Mouse (Mus musculus) limb, embryonic 11.5 days (tissue): ENCODE results near the gene Cap2. TPM values are rescaled to one million over a fixed set of nuclear protein-coding genes. Genes with fewer than 3 reads are reported as not detected.
A peak's percentile ranks its signal among the peaks of the same experiment; 100 is the strongest.

Source experiments
- ATAC-seq: fragments of 200-750 bp; cut with Nextera tagmentation; 2 replicates; pipeline ENCODE4 v1.8.0; 2017; ENCODE audit warnings: low read depth; ENCODE audit not compliant: insufficient number of reproducible peaks, low FRiP score, low TSS enrichment
- DNase-seq: peaks from one replicate; pipeline ENCODE4 v3.0.0-alpha.2; 2015; ENCODE audit warnings: low spot score
- H3K27ac ChIP-seq: fragments of 300-500 bp; sonication (generic); replicated peaks from 2 replicates; pipeline ENCODE4 v1.5.1; 2014; ENCODE audit warnings: low read depth, mild to moderate bottlenecking, low read length
- H3K27me3 ChIP-seq: fragments of 300-500 bp; sonication (generic); 2 replicates; pipeline ENCODE4 v1.6.1; 2014; ENCODE audit warnings: mild to moderate bottlenecking, low read length, mixed read lengths; ENCODE audit not compliant: control insufficient read depth, insufficient read depth
- H3K36me3 ChIP-seq: fragments of 300-500 bp; sonication (generic); 2 replicates; pipeline ENCODE4 v1.6.1; 2014; ENCODE audit warnings: mild to moderate bottlenecking, low read length, moderate library complexity, mixed read lengths; ENCODE audit not compliant: control insufficient read depth, insufficient read depth
- H3K4me1 ChIP-seq: fragments of 300-500 bp; sonication (generic); 2 replicates; pipeline ENCODE4 v1.6.1; 2014; ENCODE audit warnings: low read length, mixed read lengths; ENCODE audit not compliant: control insufficient read depth, insufficient read depth
- H3K4me2 ChIP-seq: fragments of 300-500 bp; sonication (generic); 2 replicates; pipeline ENCODE4 v1.6.1; 2014; ENCODE audit warnings: low read depth, mild to moderate bottlenecking, moderate library complexity; ENCODE audit not compliant: severe bottlenecking
- H3K4me3 ChIP-seq: fragments of 300-500 bp; sonication (generic); 2 replicates; pipeline ENCODE4 v1.5.1; 2014; ENCODE audit warnings: low read depth, low read length
- H3K9ac ChIP-seq: fragments of 300-500 bp; sonication (generic); 2 replicates; pipeline ENCODE4 v1.6.1; 2014; ENCODE audit warnings: mild to moderate bottlenecking, low read length
- H3K9me3 ChIP-seq: fragments of 300-500 bp; sonication (generic); 2 replicates; pipeline ENCODE4 v1.6.1; 2016; ENCODE audit warnings: low read length; ENCODE audit not compliant: control insufficient read depth
- WGBS: fragments of 180-500 bp; shearing (Covaris S2); extraction: QIAGEN DNeasy Blood & Tissue Kit; methylation state at CpG from one replicate; pipeline ENCODE4 v1.1.7; 2014; 5-methylcytosine and 5-hydroxymethylcytosine counted together
- polyA plus RNA-seq: library from polyadenylated mRNA; unstranded; fragments of >200 nt; fragmentation: Nextera tagmentation; extraction: Ambion mirVana; gene quantifications from 2 replicates; pipeline ENCODE4 v1.2.1, GENCODE M21; 2014

The Cap2 gene
- polyA plus RNA-seq, result 5.4 and 6.1 TPM in 2 replicates

- under 1% methylated on average over 40 of the region's 42 CpGs for WGBS
- no peaks in the 10 kb centered on the region for H3K27me3 ChIP-seq
- H3K4me3 ChIP-seq, result peak within 1 kb of the TSS; percentile 45
- no peaks in the 10 kb centered on the region for H3K36me3 ChIP-seq
- peak; percentile 77; the same call in 1 of the 2 replicates for ATAC-seq
- H3K9ac ChIP-seq, result peak within 1 kb of the TSS; percentile 64
- no peak within 1 kb of the TSS for H3K27ac ChIP-seq
- H3K4me2 ChIP-seq, result peak within 1 kb of the TSS; percentile 81
- peak; percentile 71 for DNase-seq
- no peaks in the 10 kb centered on the region for H3K9me3 ChIP-seq
- H3K4me1 ChIP-seq, result peaks cover 3% of the 10 kb centered on the region; the same call in 1 of the 2 replicates
These were observed at the start of gene Cap2 for GRCm38 (mm10) chr13:46501800-46502389. Gene Cap2, plus strand, starts transcription at chr13:46501848.

- Histone ChIP-seq H3K27ac (no peak overlapping the region), H3K4me3 (no peak overlapping the region), H3K9me3 (no peaks in the 10 kb centered on the region), H3K4me2 (no peak overlapping the region), H3K27me3 (no peaks in the 10 kb centered on the region), H3K36me3 (no peaks in the 10 kb centered on the region), H3K4me1 (no peaks in the 10 kb centered on the region), H3K9ac (no peak overlapping the region)
- 86% methylated on average over 10 of the region's 10 CpGs for WGBS
- ATAC-seq (no peak), DNase-seq (no peak)
These were observed 42.1 kb upstream of the Cap2 start for GRCm38 (mm10) chr13:46459546-46459945.

DNA sequence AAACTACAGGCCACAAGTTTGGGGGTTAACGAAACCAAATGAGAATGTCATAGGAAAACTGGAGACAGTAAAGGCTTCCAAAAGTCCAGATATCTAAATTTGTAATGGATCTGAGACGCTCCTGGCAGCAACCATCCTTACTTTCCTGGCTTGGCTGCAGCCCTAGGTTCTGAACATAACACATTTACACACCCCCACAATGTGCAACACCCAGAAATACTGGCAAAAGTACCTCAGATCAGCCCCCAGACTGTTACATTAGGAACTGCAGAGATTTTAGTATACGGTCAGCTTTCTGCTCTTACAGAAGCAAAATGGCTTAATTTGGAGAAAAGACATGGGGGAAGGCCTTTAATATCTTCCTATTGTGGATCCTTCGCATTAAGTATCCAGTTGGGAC lies 39.4 kb upstream of the Cap2 start:
- H3K9ac ChIP-seq, result no peak overlapping the region
- H3K4me2 ChIP-seq, result no peak overlapping the region
- H3K36me3 ChIP-seq, result no peaks in the 10 kb centered on the region
- no peaks in the 10 kb centered on the region for H3K27me3 ChIP-seq
- no peak overlapping the region for H3K27ac ChIP-seq
- no peaks in the 10 kb centered on the region for H3K4me1 ChIP-seq
- ATAC-seq (no peak), DNase-seq (no peak)
- WGBS, result 91% methylated on average over 4 of the region's 4 CpGs
- H3K4me3 ChIP-seq, result no peak overlapping the region
- H3K9me3 ChIP-seq, result no peaks in the 10 kb centered on the region

GRCm38 (mm10) chr13:46463764-46464163 lies 37.9 kb upstream of the Cap2 start:
- H3K27ac ChIP-seq, result no peak overlapping the region
- no peaks in the 10 kb centered on the region for H3K9me3 ChIP-seq
- no peaks in the 10 kb centered on the region for H3K36me3 ChIP-seq
- H3K4me1 ChIP-seq, result no peaks in the 10 kb centered on the region
- DNase-seq (no peak), ATAC-seq (no peak)
- no peak overlapping the region for H3K4me2 ChIP-seq
- no peak overlapping the region for H3K4me3 ChIP-seq
- H3K27me3 ChIP-seq, result no peaks in the 10 kb centered on the region
- no peak overlapping the region for H3K9ac ChIP-seq
- 82% methylated on average over 3 of the region's 3 CpGs for WGBS

GRCm38 (mm10) chr13:46468251-46468650 lies 33.4 kb upstream of the Cap2 start:
- Histone ChIP-seq H3K27ac (no peak overlapping the region), H3K9me3 (no peaks in the 10 kb centered on the region), H3K4me2 (no peak overlapping the region), H3K4me1 (no peaks in the 10 kb centered on the region), H3K9ac (no peak overlapping the region), H3K27me3 (no peaks in the 10 kb centered on the region), H3K4me3 (no peak overlapping the region), H3K36me3 (no peaks in the 10 kb centered on the region)
- no peak for DNase-seq
- ATAC-seq, result no peak
- whole genome bisulfite sequencing, result 59% methylated on average over 8 of the region's 8 CpGs

DNA sequence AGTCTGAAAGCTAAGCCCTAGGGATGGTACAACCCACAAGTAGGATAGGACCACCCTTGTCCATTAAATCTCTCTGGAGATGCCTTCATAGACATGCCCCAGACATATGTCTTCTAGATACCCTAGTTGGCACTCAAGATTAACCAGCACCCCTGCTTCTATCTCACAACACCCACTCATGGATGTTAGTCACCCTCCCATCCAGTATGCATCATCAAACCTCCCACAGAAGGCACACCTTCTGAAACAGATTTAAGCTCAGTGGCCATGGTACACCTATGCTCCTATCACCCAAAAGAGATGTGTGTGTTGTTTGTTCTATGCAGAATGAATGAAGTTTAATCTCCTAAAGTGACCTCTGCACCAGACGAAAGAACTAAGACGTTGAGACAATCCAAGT lies 32.1 kb upstream of the Cap2 start:
- H3K4me1 ChIP-seq, result no peaks in the 10 kb centered on the region
- H3K36me3 ChIP-seq, result no peaks in the 10 kb centered on the region
- DNase-seq (no peak), ATAC-seq (no peak)
- no peak overlapping the region for H3K9ac ChIP-seq
- H3K27me3 ChIP-seq, result no peaks in the 10 kb centered on the region
- no peak overlapping the region for H3K4me2 ChIP-seq
- H3K9me3 ChIP-seq, result no peaks in the 10 kb centered on the region
- 92% methylated on average over 2 of the region's 2 CpGs for WGBS
- no peak overlapping the region for H3K4me3 ChIP-seq
- no peak overlapping the region for H3K27ac ChIP-seq

DNA sequence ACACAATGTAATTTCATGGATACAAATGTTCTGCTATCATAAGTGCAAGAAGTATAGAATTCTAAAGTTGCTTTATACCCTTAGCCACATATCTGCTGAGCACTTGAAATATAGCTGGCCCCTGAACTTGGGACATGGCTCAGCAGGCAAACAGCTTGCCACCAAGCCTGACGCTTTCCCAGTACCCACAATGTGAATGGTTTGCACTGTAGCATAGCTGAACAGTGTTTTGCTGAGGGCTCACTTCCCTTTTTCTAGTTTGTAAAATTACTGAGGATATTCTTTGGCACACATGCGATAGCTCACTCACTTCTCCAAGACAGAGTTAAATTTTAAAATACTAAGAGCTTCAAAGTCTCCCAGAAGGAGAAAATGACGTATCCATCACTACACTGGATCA lies 20.4 kb upstream of the Cap2 start:
- DNase-seq, result no peak
- Histone ChIP-seq H3K9me3 (no peaks in the 10 kb centered on the region), H3K9ac (no peak overlapping the region), H3K4me3 (no peak overlapping the region), H3K4me2 (no peak overlapping the region), H3K27ac (no peak overlapping the region), H3K4me1 (no peaks in the 10 kb centered on the region), H3K36me3 (no peaks in the 10 kb centered on the region), H3K27me3 (no peaks in the 10 kb centered on the region)
- no peak for ATAC-seq
- WGBS, result 86% methylated on average over 3 of the region's 3 CpGs

DNA sequence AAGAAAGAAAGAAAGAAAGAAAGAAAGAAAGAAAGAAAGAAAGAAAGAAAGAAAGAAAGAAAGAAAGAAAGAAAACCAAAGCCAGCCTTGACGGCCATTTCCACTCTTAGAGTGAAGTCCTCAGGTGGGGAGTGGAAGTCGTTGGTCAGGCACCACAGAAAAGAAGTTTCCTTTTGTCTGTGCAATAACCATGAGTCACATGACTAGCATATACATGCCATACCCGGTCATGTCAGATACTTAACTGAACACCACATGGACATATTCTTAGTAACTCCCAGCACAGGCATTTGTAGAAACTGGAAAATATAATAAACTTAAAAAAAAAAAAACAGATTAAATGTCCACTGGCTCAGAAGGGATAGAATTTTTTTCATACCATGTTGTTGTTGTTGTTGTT lies 16.0 kb upstream of the Cap2 start:
- DNase-seq, result no peak
- no peaks in the 10 kb centered on the region for H3K36me3 ChIP-seq
- no peaks in the 10 kb centered on the region for H3K4me1 ChIP-seq
- WGBS, result 76% methylated on average over 3 of the region's 3 CpGs
- no peak overlapping the region for H3K27ac ChIP-seq
- H3K4me3 ChIP-seq, result no peak overlapping the region
- H3K9ac ChIP-seq, result no peak overlapping the region
- no peak overlapping the region for H3K4me2 ChIP-seq
- ATAC-seq, result no peak
- H3K27me3 ChIP-seq, result no peaks in the 10 kb centered on the region
- no peaks in the 10 kb centered on the region for H3K9me3 ChIP-seq

- Histone ChIP-seq H3K9ac (no peak overlapping the region), H3K36me3 (no peaks in the 10 kb centered on the region), H3K4me3 (no peak overlapping the region), H3K4me1 (no peaks in the 10 kb centered on the region), H3K27me3 (no peaks in the 10 kb centered on the region), H3K9me3 (no peaks in the 10 kb centered on the region), H3K4me2 (no peak overlapping the region), H3K27ac (no peak overlapping the region)
- DNase-seq (no peak), ATAC-seq (no peak)
- WGBS, result 92% methylated on average over 4 of the region's 4 CpGs
These were observed 13.5 kb upstream of the Cap2 start for GRCm38 (mm10) chr13:46488166-46488565.
